Mouse (Mus musculus): ENCODE results near the gene BC035044.
"Not testable (repeated sequence)": the region's sequence is repeated elsewhere in the genome, so short reads cannot be mapped to it uniquely, and the experiment has no call there.

Gene BC035044

GRCm38 (mm10) chr6:128826781-128827180, 64.1 kb downstream of the BC035044 start:
- DNase-seq: no peak

- DNase-seq: no peak
Observed at GRCm38 (mm10) chr6:128826132-128826531, 64.8 kb downstream of the BC035044 start, which contains the start of the genes Gm44511 and Klrb1b. Gm44511 (minus strand) TSS chr6:128826315. Klrb1b (minus strand) TSS chr6:128826331.

GRCm38 (mm10) chr6:128818083-128818802, 72.7 kb downstream of the BC035044 start:
- DNase-seq: no peak

DNA sequence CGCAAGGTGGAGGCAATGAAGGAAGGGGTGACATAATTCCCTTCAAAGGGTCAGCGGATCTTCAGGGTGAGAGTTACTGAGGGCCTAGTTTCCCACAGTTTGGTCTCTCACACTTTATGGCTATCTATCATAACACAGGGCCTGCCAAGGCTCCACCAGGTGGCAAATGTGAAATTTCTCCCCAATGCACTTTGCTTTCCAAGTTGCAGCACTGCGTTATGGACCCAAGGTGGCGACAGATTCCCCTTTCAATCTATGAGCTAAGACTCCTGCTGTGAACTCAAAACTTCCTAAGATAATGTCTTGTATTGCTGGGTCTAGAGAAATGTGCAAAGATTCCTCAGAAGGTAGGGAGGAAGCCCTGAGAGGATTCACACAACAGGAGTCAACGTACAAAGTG, 82.4 kb downstream of the BC035044 start:
- DNase-seq: peak; percentile 45

- no peak for DNase-seq
Observed at GRCm38 (mm10) chr6:128807021-128807420, 83.9 kb downstream of the BC035044 start.

GRCm38 (mm10) chr6:128804823-128805640, 85.9 kb downstream of the BC035044 start:
- DNase-seq: peak; percentile 71

- peak; percentile 98 for DNase-seq
Observed at GRCm38 (mm10) chr6:128802999-128803857, 87.7 kb downstream of the BC035044 start.

DNA sequence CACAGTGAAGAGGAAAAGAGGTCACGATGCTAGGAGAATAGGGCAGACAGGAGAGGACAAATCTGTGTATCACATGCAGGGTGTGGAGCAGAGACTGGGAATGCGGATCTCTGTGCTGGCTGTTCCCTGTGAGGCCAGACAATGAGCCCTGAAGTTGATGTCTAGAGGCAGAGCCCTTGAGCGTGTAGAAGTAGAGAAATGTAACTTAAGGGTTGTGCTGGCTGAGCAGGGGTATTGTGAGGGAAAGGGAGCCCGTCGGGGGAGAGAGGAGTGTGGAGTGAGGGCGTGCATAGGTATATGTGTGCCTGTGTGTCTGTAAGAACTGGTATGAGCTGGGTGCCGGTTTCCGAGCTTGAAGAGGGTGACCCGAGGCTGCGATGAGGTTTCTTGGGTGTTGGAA, 88.4 kb downstream of the BC035044 start:
- no peak for DNase-seq

GRCm38 (mm10) chr6:128800696-128801095, 90.2 kb downstream of the BC035044 start:
- DNase-seq: not testable (repeated sequence)

- DNase-seq: no peak
Observed at GRCm38 (mm10) chr6:128799896-128800270, 91.0 kb downstream of the BC035044 start.

DNA sequence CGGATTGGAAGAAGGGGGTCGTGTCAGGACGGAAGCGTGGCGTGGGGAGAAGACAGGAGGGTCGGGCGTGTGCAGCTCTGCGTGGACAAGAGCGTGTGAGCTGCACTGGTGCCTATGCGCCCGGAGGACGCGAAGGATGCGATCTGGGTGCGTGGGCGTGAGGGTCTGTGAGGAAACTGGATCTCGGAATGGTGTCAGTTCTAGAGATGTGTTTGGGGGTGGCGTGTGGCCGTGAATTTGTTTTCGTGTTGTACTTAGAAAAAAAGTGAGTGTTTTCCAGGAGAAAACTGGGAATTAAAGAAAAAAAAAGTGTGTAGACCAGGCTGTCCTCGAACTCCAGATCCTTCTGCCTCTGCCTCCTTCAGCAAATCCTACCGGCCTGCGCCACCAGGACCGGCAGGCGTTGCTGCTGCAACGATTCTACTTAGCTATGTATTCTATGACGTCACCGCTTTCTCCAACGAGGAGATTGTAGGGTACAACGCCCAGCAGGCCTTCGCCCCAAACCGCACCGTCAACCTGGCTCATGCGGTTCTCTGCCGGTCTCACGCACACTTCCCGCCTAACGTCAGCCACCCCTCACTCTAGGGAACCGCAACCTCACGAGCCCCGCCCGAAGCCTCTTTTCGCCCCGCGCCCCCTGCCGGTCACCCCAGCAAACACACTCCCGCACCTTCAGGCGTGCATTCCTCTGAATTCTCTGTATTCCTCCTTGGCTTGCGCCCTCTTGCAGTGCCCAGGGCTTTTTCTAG, 91.6 kb downstream of the BC035044 start:
- DNase-seq: peak; percentile 87
